Mouse (Mus musculus) gonadal fat pad, adult 2 months (tissue): ENCODE measurements at regions not wholly inside any gene's neighbourhood (a gene's known extent, or its start where the extent isn't known, plus 50 kb on each side); places are given as distances from the start of the nearest gene placed in this dataset.
A peak's percentile ranks its signal among the peaks of the same experiment; 100 is the strongest.

Experiments used
- DNase-seq: peaks from one replicate; pipeline ENCODE4 v3.0.0-alpha.2; 2012; ENCODE audit warnings: low read depth

GRCm38 (mm10) chr11:8224366-8224765 lies 440.0 kb downstream of the Tns3 start:
- DNase-seq = no peak

DNA sequence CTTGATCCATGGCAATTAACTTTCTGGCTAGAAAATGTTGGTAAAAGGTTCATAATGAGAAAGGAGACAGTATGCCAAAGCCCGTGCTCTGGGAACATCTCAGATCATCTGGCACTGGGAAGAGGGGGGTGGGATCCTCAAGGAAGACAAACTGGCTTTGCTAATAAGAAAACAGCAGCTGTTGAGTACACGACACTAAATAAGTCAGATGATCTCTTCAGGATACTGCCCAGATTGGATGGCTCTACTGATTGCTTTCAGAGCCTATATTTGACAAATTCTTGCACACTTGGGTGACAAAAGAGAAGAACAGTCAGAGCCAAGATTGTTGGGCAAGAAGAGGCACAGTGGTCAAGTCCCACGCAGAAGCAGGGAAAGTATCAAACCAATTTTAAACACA lies 443.7 kb downstream of the Tns3 start:
- DNase-seq = no peak

DNA sequence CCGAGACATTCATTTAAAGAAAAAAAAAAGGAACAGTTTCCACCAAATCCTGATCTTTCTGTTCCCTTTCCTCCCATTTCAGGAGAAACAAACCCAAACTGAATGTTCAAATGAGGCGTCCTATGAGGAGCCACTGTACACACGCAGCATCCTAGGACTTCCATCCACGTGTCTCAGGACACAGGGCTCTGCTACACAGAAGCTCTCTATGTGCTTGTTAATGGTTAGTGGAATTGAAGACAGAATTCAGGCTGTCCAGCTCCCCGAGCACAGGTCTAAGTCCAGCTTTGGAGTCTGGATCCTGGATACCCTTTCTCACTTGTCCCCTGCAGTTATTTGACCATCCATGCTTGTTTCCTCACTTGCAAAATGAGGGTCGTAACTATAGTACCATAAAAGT lies 444.4 kb downstream of the Tns3 start:
- DNase-seq = no peak

GRCm38 (mm10) chr11:8215634-8216033 lies 448.7 kb downstream of the Tns3 start:
- DNase-seq = no peak

- peak; percentile 67 for DNase-seq
Observed at GRCm38 (mm10) chr11:8214305-8214903, 449.9 kb downstream of the Tns3 start.

DNA sequence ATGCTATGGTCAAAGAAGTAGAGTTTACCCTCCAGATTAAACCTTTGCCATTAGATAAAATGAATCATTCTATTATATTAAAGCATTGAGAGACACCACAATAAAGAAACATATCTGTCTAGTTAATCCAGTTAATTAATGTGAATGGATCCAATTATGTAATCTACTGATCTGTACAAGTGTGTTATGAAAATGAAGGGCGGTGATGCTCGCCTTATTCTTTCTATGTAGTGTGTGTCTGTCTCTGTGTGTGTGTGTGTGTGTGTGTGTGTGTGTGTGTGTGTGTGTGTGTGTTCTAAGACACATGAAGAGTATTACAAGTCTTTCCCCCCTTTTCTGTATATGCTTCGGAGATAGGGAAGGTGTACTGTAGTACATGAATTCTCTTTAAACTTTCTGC lies 451.2 kb downstream of the Tns3 start:
- no peak for DNase-seq

- DNase-seq = no peak
Observed at GRCm38 (mm10) chr11:8212714-8213113, 451.6 kb downstream of the Tns3 start.

GRCm38 (mm10) chr11:8209041-8209440 lies 455.3 kb downstream of the Tns3 start:
- no peak for DNase-seq

DNA sequence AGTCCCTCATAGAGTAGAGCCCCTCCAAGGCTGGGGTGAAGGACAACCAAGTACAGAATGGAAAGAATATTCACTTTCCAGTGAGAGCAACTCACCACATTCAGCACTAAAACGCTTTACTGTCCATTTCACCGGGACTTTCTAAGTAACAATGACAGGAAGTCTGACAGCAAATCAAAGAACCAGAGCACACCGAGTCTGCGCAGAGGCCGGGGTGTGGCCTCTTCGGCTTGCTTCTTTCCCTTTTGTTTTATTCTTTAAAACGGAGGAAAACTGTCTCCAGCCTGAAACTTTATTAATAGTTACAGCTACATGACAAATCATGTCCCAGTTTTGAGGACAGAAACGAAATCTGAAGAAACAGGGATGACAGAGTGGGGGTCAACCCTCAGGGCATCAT lies 465.0 kb downstream of the Tns3 start:
- DNase-seq = no peak
